Mouse (Mus musculus) lung, postnatal 0 days (tissue): ENCODE measurements around the gene Fam214a.

Experiments
- CTCF ChIP-seq: IDR thresholded peaks from 2 replicates; pipeline ENCODE4 v1.5.1; 2016; ENCODE audit warnings: antibody characterized with exemption, mild to moderate bottlenecking
- EP300 ChIP-seq: IDR thresholded peaks from 2 replicates; pipeline ENCODE4 v1.6.1; 2016; ENCODE audit warnings: antibody characterized with exemption, mild to moderate bottlenecking, control low read depth

DNA sequence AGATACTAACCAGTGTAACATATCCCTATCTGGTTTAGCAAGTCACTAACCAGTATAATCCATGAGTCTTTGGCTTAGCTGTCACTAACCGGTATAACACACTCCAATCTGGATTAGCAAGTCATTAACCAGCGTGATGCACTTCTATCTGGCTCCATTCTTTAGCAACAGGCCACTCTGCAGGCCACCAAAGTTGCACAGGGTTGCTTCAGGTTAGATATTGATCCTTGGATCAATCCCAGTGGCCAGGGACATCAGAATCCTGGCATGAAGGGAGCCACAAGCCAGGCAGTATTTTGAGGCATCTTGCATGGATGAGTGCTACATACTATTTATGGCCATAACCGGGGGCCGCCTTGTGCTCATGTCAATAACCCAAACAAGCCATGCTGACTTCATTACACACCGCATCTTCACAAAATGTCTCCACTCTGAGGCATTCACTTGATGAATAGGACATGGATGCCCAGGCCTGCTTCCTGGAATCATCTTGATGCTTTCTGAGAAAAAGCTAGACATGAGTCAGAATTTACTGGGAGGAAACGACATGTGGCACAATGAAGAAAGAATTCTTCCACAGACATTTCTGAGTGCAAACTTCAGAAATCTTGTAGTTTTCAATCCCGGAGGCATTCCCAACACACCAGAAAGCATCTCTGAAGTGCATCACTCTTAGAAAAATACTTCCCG is 5.8 kb upstream of the Fam214a start:
- TF ChIP-seq CTCF (no peak), EP300 (no peak)
